Mouse (Mus musculus) effector memory CD4-positive, alpha-beta T cell, adult 7 months (primary cell): ENCODE data around the gene Ccdc127. TPM values are rescaled to one million over a fixed set of nuclear protein-coding genes. Genes with fewer than 3 reads are reported as not detected.

ENCODE experiments used
- polyA plus RNA-seq: library from polyadenylated mRNA; unstranded; fragments of 100-300 nt; shearing (Covaris generic); gene quantifications from one replicate; pipeline ENCODE4 v1.2.1, GENCODE M21; 2017

The Ccdc127 gene
- 25.1 TPM for polyA plus RNA-seq

GRCm38 (mm10) chr13:74349566-74350434 lies at the start of gene Ccdc127, which contains the start of gene Sdha:
TSS of gene Ccdc127 (plus strand) at chr13:74350309.
TSS of gene Sdha (minus strand) at chr13:74350280.

GRCm38 (mm10) chr13:74317170-74317849 lies 32.8 kb upstream of the Ccdc127 start, which contains the start of gene Pdcd6:
TSS of gene Pdcd6 (minus strand) at chr13:74317580.

DNA sequence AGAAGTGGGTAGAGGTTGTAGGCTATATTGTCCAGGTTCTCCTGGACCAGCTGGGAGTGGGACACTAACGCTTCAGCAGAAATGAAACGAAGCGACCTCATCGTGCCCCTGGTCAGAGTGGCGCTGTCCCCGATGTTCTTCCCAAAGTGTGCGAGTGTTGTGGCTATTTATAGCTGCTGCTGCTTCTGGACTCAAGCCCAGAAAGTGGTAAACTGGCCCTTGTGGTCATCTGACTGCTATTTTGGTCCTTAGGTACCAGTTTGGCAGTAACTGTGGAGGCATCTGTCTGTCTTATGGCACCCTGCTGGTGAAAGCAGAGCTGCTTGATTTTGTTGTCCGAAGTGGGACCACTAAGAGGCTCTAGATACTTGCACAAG lies 13.7 kb downstream of the Ccdc127 start, which contains the start of gene Lrrc14b:
Gene Lrrc14b (minus strand): TSS at position 147 of the 377 bp plus-strand sequence.

GRCm38 (mm10) chr13:74390371-74390990 lies 40.4 kb downstream of the Ccdc127 start, which contains the start of gene Zfp72:
TSS of gene Zfp72 (minus strand) at chr13:74390836.

DNA sequence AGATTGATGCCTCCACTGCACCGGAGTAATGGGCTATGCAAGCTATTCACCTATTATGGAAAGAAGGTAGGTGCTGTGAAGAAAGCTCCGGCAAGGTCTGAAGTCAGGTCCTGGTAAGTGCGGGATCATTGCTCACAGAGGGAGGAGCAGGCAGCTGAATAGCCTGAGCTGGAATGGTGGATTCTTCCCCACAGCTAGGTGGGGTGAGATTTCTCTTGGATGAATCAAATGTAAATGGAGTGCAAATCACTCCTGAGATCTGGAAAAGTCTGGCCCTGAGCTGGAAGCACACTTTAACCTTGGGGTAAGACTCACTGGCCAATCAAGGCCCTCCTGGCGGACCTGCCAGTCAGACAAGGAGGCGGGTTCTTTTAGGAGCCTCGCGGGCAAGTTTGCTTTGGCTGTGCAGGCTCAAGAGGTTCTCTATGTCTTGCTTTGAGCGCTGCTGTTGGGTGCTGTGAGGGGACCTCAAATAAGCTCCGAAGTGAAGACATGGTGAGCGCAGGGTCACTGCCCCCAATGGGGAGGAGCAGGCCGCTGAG lies 49.3 kb downstream of the Ccdc127 start, which contains the start of gene Ftl1-ps1:
Gene Ftl1-ps1 (plus strand): TSS at position 397 of the 542 bp plus-strand sequence.

Other genes with a start within 250 kb of the Ccdc127 start
- 0.22 TPM for gene Slc9a3, start 228.9 kb upstream of the Ccdc127 start, polyA plus RNA-seq
- gene Exoc3, start 141.6 kb upstream of the Ccdc127 start, polyA plus RNA-seq: 70.6 TPM
- 0.17 TPM for gene Ahrr, start 58.0 kb upstream of the Ccdc127 start, polyA plus RNA-seq
- 157 TPM for gene Pdcd6, start 32.7 kb upstream of the Ccdc127 start, polyA plus RNA-seq
- gene Sdha, start within 50 bp of the Ccdc127 start, polyA plus RNA-seq: 273 TPM
- gene Lrrc14b, start 13.7 kb downstream of the Ccdc127 start, polyA plus RNA-seq: not detected
- gene Zfp72, start 40.5 kb downstream of the Ccdc127 start, polyA plus RNA-seq: 0.09 TPM
- gene Ftl1-ps1, start 49.4 kb downstream of the Ccdc127 start, polyA plus RNA-seq: 56.1 TPM
- gene Zfp825, start 143.7 kb downstream of the Ccdc127 start, polyA plus RNA-seq: 9.1 TPM